Mouse (Mus musculus): Measurements from ENCODE around the gene Utp15. TPM values are rescaled to one million over a fixed set of nuclear protein-coding genes. Genes with fewer than 3 reads are reported as not detected.

Utp15 gene
- polyA plus RNA-seq, 1 experiment, result 12.0 TPM

DNA sequence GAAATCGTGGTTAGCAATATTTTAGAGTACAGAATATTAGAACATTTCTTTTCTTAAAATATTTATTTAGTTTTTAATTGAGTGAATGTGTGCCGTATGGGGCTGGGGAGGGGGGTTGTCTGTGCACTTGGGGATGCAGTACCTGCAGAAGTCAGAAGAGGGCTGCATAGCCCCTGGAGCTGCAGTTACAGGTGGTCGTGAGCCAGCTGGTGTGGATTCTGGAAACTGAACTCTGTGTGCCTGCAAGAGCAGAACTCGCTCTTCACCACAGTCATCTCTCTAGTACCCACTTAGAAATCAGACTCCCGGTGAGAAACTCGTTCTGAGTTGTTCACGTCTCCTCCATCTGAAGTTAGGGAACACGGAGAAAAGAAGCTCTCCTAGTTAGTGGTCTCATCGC, 54.0 kb downstream of the Utp15 start:
- Histone ChIP-seq H3K4me1 (ENCODE audit: control insufficient read depth, insufficient read depth, low read length) (no peaks in the 10 kb centered on the region), H3K4me3 (replicated peaks; ENCODE audit: control insufficient read depth, low read depth, low read length) (no peak overlapping the region), H3K27ac (ENCODE audit: control insufficient read depth, insufficient read depth, low read depth, low read length, poor library complexity) (no peak overlapping the region)
- WGBS, result 48% methylated on average over 9 of the region's 9 CpGs
- no peak for TF ChIP-seq CTCF (IDR thresholded peaks at IDR 0.05; ENCODE audit: control insufficient read depth, insufficient read depth, low read length)
- no peak for TF ChIP-seq POLR2A (IDR thresholded peaks at IDR 0.05; ENCODE audit: borderline replicate concordance, control insufficient read depth, low read depth, low read length)

DNA sequence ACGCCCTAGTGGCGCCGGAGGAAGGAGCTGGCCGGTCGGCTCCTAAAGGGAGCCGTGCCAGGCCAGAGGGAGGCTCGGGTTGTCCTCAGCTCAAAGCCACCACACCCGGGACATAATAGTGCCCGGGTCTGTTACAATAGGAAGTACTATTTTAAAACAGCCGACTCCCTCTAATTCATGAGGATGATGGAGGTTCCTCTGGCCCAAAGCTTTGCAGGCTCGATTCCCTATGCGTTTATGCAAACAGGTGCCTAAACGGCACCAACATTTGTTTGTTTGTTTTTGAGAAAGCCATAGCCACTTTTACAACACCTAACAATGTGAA, 56.3 kb downstream of the Utp15 start:
- H3K4me1 ChIP-seq (ENCODE audit: control insufficient read depth, insufficient read depth, low read length), result no peaks in the 10 kb centered on the region
- TF ChIP-seq CTCF (IDR thresholded peaks at IDR 0.05; ENCODE audit: control insufficient read depth, insufficient read depth, low read length) (no peak), POLR2A (IDR thresholded peaks at IDR 0.05; ENCODE audit: borderline replicate concordance, control insufficient read depth, low read depth, low read length) (no peak)
- no peak overlapping the region for H3K4me3 ChIP-seq (replicated peaks; ENCODE audit: control insufficient read depth, low read depth, low read length)
- H3K27ac ChIP-seq (ENCODE audit: control insufficient read depth, insufficient read depth, low read depth, low read length, poor library complexity), result no peak overlapping the region
- 2% methylated on average over 13 of the region's 13 CpGs for WGBS

DNA sequence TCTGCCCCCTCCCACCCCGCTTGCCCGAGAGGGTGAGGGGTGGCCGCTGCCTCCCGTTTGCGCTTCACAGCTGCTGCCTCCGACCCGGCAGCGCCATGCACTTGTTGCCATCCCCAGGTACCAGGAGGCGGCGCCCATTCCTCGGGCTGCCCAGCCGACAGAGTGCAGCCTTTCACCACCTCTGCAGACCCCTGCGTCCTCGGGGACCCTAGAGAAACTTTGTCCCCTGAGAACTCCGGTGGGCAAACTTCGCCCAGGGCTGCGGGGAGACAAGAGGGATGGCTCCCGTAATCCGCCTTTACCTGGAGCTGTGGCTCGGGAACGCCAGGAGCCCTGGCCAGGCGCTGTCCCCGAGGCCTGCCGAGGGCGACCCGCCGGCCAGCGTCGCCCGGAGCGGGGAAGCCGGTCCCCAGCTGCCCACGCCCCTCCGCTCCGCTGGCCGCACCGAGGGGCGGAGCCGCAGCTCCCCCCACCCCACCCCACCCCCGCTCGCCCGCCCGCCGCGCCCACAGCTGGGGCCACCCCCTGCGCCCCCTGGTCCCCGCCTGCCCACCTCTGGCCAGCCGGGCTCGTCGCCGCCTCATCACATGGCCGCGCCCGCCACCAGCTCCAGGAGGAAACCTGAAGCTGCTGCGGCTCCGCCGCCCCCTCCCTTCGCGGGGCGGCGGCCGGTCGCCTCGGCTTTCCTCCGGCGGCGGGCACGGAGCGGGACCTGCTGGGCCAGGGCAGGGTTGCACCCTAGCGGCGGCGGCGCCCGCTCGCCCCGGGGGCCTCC, 56.9 kb downstream of the Utp15 start, which contains the start of gene Arhgef28:
Gene Arhgef28 (minus strand): TSS at position 669 of the 775 bp plus-strand sequence.
- TF ChIP-seq CTCF (IDR thresholded peaks at IDR 0.05; ENCODE audit: control insufficient read depth, insufficient read depth, low read length) (peak; percentile 29; the same call in 1 of the 2 replicates), POLR2A (IDR thresholded peaks at IDR 0.05; ENCODE audit: borderline replicate concordance, control insufficient read depth, low read depth, low read length) (no peak)
- Histone ChIP-seq H3K4me3 (replicated peaks; ENCODE audit: control insufficient read depth, low read depth, low read length) (peak within 1 kb of the TSS; percentile 52), H3K4me1 (ENCODE audit: control insufficient read depth, insufficient read depth, low read length) (no peaks in the 10 kb centered on the region), H3K27ac (ENCODE audit: control insufficient read depth, insufficient read depth, low read depth, low read length, poor library complexity) (no peak within 1 kb of the TSS; the same call in 1 of the 2 replicates)
- under 1% methylated on average over 56 of the region's 76 CpGs for WGBS

DNA sequence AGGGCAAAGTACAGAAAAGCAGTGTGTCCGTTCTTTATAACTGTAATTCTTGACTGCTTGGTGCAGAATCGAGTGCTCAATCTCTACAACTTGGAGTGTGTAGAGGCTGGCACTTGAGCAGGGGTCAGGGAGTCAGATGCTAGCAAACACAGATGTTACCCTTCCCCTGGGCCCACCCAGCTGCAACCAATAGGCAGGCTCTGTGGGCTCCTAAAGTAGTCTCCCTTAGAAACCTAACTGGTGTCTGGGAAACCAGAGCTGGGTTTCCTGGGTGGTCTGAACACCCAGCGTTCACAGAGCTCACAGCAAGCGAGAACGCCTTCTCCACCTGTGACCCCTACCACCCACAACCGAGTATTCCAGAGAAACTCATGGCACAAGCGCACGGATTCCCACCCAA, 57.7 kb downstream of the Utp15 start:
- WGBS, result 79% methylated on average over 8 of the region's 8 CpGs
- Histone ChIP-seq H3K4me1 (ENCODE audit: control insufficient read depth, insufficient read depth, low read length) (no peaks in the 10 kb centered on the region), H3K4me3 (replicated peaks; ENCODE audit: control insufficient read depth, low read depth, low read length) (no peak overlapping the region), H3K27ac (ENCODE audit: control insufficient read depth, insufficient read depth, low read depth, low read length, poor library complexity) (no peak overlapping the region)
- TF ChIP-seq CTCF (IDR thresholded peaks at IDR 0.05; ENCODE audit: control insufficient read depth, insufficient read depth, low read length) (no peak), POLR2A (IDR thresholded peaks at IDR 0.05; ENCODE audit: borderline replicate concordance, control insufficient read depth, low read depth, low read length) (no peak)

DNA sequence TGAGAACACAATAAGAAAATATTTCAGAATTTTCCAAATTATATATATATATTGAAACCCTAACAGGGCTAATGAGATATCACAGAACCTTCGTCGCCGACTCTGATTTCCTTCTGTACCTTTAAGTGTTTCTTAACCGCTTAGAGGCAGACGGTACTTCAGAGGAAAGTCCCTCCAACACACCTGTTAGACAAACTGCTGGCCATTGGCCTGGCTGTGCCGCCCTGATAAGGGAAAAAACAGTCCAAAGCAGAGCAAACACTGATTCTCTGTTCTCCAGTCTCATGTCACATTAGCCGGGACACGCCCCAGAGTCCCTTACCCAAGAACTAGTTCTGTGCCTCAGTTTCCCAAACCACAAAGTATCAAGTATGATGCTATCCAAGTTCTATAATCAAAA, 58.5 kb downstream of the Utp15 start:
- Histone ChIP-seq H3K4me1 (ENCODE audit: control insufficient read depth, insufficient read depth, low read length) (no peaks in the 10 kb centered on the region), H3K27ac (ENCODE audit: control insufficient read depth, insufficient read depth, low read depth, low read length, poor library complexity) (no peak overlapping the region), H3K4me3 (replicated peaks; ENCODE audit: control insufficient read depth, low read depth, low read length) (no peak overlapping the region)
- no peak for TF ChIP-seq CTCF (IDR thresholded peaks at IDR 0.05; ENCODE audit: control insufficient read depth, insufficient read depth, low read length)
- no peak for TF ChIP-seq POLR2A (IDR thresholded peaks at IDR 0.05; ENCODE audit: borderline replicate concordance, control insufficient read depth, low read depth, low read length)
- 84% methylated on average over 8 of the region's 8 CpGs for WGBS

DNA sequence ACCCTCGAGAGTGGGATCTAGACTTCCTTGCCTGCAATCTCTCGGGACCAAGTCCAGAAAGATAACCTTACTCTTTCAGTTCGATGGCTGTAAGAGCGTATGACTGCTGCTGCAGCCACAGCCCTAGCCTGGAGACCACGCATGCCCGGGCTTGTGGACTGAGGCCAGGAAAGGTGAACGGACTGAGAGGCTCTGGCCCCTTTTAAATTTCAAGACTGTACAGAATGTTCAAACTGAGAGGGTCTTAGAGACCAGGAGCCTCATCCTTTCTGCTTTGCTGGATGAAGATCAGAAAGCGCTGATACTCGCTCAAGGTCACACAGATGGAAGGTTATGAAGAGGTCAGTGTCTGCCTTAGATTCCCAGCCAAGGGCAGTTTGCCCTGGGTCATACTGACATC, 61.4 kb downstream of the Utp15 start:
- Histone ChIP-seq H3K4me1 (ENCODE audit: control insufficient read depth, insufficient read depth, low read length) (no peaks in the 10 kb centered on the region), H3K27ac (ENCODE audit: control insufficient read depth, insufficient read depth, low read depth, low read length, poor library complexity) (no peak overlapping the region), H3K4me3 (replicated peaks; ENCODE audit: control insufficient read depth, low read depth, low read length) (no peak overlapping the region)
- TF ChIP-seq POLR2A (IDR thresholded peaks at IDR 0.05; ENCODE audit: borderline replicate concordance, control insufficient read depth, low read depth, low read length), result no peak
- no peak for TF ChIP-seq CTCF (IDR thresholded peaks at IDR 0.05; ENCODE audit: control insufficient read depth, insufficient read depth, low read length)
- WGBS, result 59% methylated on average over 9 of the region's 9 CpGs

Other genes starting within 250 kb of the Utp15 start
- 2.7 TPM in 1 of 2 replicates, not detected in the other for gene Arhgef28, start 56.6 kb downstream of the Utp15 start, polyA plus RNA-seq (2011; ENCODE audit: insufficient read depth, insufficient read length, low replicate concordance, missing spikeins)
- 7.7 and 9.3 TPM in 2 replicates for gene Ankra2, start within 50 bp of the Utp15 start, polyA plus RNA-seq (2011; ENCODE audit: insufficient read depth, insufficient read length, low replicate concordance, missing spikeins)
- not detected in 2 replicates for gene Gm21976, start 16.8 kb upstream of the Utp15 start, polyA plus RNA-seq (2011; ENCODE audit: insufficient read depth, insufficient read length, low replicate concordance, missing spikeins)
- 419 and 484 TPM in 2 replicates for gene Btf3, start 54.0 kb upstream of the Utp15 start, polyA plus RNA-seq (2011; ENCODE audit: insufficient read depth, insufficient read length, low replicate concordance, missing spikeins)
- not detected in 2 replicates for gene Foxd1, start 91.2 kb upstream of the Utp15 start, polyA plus RNA-seq (2011; ENCODE audit: insufficient read depth, insufficient read length, low replicate concordance, missing spikeins)
- gene Gm10320, start 229.0 kb upstream of the Utp15 start, polyA plus RNA-seq (2011; ENCODE audit: insufficient read depth, insufficient read length, low replicate concordance, missing spikeins), result 9.2 TPM in 1 of 2 replicates, not detected in the other

Data from bone marrow, adult 2 months (tissue).